Mouse (Mus musculus) heart, embryonic 11.5 days (tissue): Measurements from ENCODE around the gene Gm20532. TPM values are rescaled to one million over a fixed set of nuclear protein-coding genes. Genes with fewer than 3 reads are reported as not detected.
A peak's percentile ranks its signal among the peaks of the same experiment; 100 is the strongest.

Source experiments
- ATAC-seq: fragments of 200-750 bp; cut with Nextera tagmentation; replicated peaks from 2 replicates; pipeline ENCODE4 v1.8.0; 2017; ENCODE audit warnings: moderate library complexity; ENCODE audit not compliant: insufficient number of reproducible peaks, low FRiP score, low TSS enrichment
- H3K27ac ChIP-seq: fragments of 300-500 bp; sonication (generic); 2 replicates; pipeline ENCODE4 v1.5.1; 2014; ENCODE audit warnings: mild to moderate bottlenecking, low read depth, low read length
- H3K27me3 ChIP-seq: fragments of 300-500 bp; sonication (generic); 2 replicates; pipeline ENCODE4 v1.6.1; 2014; ENCODE audit warnings: mild to moderate bottlenecking, low read length, mixed read lengths; ENCODE audit not compliant: control insufficient read depth, insufficient read depth
- H3K36me3 ChIP-seq: fragments of 300-500 bp; sonication (generic); 2 replicates; pipeline ENCODE4 v1.6.1; 2014; ENCODE audit warnings: mild to moderate bottlenecking, low read length, moderate library complexity, mixed read lengths; ENCODE audit not compliant: control insufficient read depth, insufficient read depth
- H3K4me1 ChIP-seq: fragments of 300-500 bp; sonication (generic); 2 replicates; pipeline ENCODE4 v1.6.1; 2014; ENCODE audit warnings: low read length; ENCODE audit not compliant: control insufficient read depth, insufficient read depth
- H3K4me2 ChIP-seq: fragments of 300-500 bp; sonication (generic); 2 replicates; pipeline ENCODE4 v1.6.1; 2014; ENCODE audit warnings: mild to moderate bottlenecking, moderate library complexity
- H3K4me3 ChIP-seq: fragments of 300-500 bp; sonication (generic); 2 replicates; pipeline ENCODE4 v1.5.1; 2014; ENCODE audit warnings: low read depth, low read length
- H3K9ac ChIP-seq: fragments of 300-500 bp; sonication (generic); 2 replicates; pipeline ENCODE4 v1.6.1; 2014; ENCODE audit warnings: mild to moderate bottlenecking, low read depth, low read length, moderate library complexity
- H3K9me3 ChIP-seq: fragments of 300-500 bp; sonication (generic); replicated peaks from 2 replicates; pipeline ENCODE4 v1.6.1; 2016; ENCODE audit warnings: low read length; ENCODE audit not compliant: control insufficient read depth
- WGBS: fragments of 180-500 bp; shearing (Covaris S2); extraction: QIAGEN DNeasy Blood & Tissue Kit; methylation state at CpG from one replicate; pipeline ENCODE4 v1.1.7; 2014; ENCODE audit not compliant: insufficient replicate concordance; 5-methylcytosine and 5-hydroxymethylcytosine counted together
- polyA plus RNA-seq: library from polyadenylated mRNA; unstranded; fragments of >200 nt; fragmentation: Nextera tagmentation; extraction: Ambion mirVana; gene quantifications from 2 replicates; pipeline ENCODE4 v1.2.1, GENCODE M21; 2014

The Gm20532 gene
- polyA plus RNA-seq, 1 experiment from 2014 or later = not detected

- peak overlapping the region; percentile 69 for H3K4me3 ChIP-seq
- no peaks in the 10 kb centered on the region for H3K27me3 ChIP-seq
- peak overlapping the region; percentile 82 for H3K4me2 ChIP-seq
- H3K36me3 ChIP-seq = peaks cover 19% of the 10 kb centered on the region
- 5% methylated on average over 49 of the region's 49 CpGs for WGBS
- no peaks in the 10 kb centered on the region for H3K9me3 ChIP-seq
- H3K9ac ChIP-seq = peak overlapping the region; percentile 93
- peak; percentile 78 for ATAC-seq
- H3K27ac ChIP-seq = peak overlapping the region; percentile 58
- peaks cover 11% of the 10 kb centered on the region for H3K4me1 ChIP-seq
These were observed 53.7 kb downstream of the Gm20532 start for GRCm38 (mm10) chr2:26639838-26640830.

GRCm38 (mm10) chr2:26641006-26641647, 54.7 kb downstream of the Gm20532 start:
- Histone ChIP-seq H3K36me3 (peaks cover 13% of the 10 kb centered on the region), H3K9ac (peak overlapping the region; percentile 29; the same call in 1 of the 2 replicates), H3K9me3 (no peaks in the 10 kb centered on the region), H3K27ac (no peak overlapping the region), H3K27me3 (no peaks in the 10 kb centered on the region), H3K4me3 (no peak overlapping the region), H3K4me1 (peaks cover 11% of the 10 kb centered on the region), H3K4me2 (no peak overlapping the region)
- 58% methylated on average over 7 of the region's 7 CpGs for WGBS
- no peak for ATAC-seq

GRCm38 (mm10) chr2:26643942-26644341, 57.5 kb downstream of the Gm20532 start:
- Histone ChIP-seq H3K9me3 (no peaks in the 10 kb centered on the region), H3K9ac (no peak overlapping the region), H3K36me3 (no peaks in the 10 kb centered on the region), H3K27ac (no peak overlapping the region), H3K4me2 (no peak overlapping the region), H3K27me3 (no peaks in the 10 kb centered on the region), H3K4me1 (peaks cover 2% of the 10 kb centered on the region), H3K4me3 (no peak overlapping the region)
- WGBS = 45% methylated on average over 2 of the region's 2 CpGs
- no peak for ATAC-seq

- Histone ChIP-seq H3K4me1 (no peaks in the 10 kb centered on the region), H3K27ac (no peak overlapping the region), H3K36me3 (no peaks in the 10 kb centered on the region), H3K9ac (no peak overlapping the region), H3K9me3 (no peaks in the 10 kb centered on the region), H3K4me3 (no peak overlapping the region), H3K27me3 (no peaks in the 10 kb centered on the region), H3K4me2 (no peak overlapping the region)
- WGBS = 24% methylated on average over 3 of the region's 3 CpGs
- ATAC-seq = peak; percentile 88
These were observed 60.3 kb downstream of the Gm20532 start for GRCm38 (mm10) chr2:26646643-26647293.

- H3K4me1 ChIP-seq = no peaks in the 10 kb centered on the region
- H3K9ac ChIP-seq = no peak overlapping the region
- no peak overlapping the region for H3K27ac ChIP-seq
- H3K4me2 ChIP-seq = no peak overlapping the region
- no peaks in the 10 kb centered on the region for H3K36me3 ChIP-seq
- no peaks in the 10 kb centered on the region for H3K27me3 ChIP-seq
- no peak overlapping the region for H3K4me3 ChIP-seq
- H3K9me3 ChIP-seq = no peaks in the 10 kb centered on the region
- WGBS = 53% methylated on average over 1 of the region's 1 CpGs
- no peak for ATAC-seq
These were observed 68.2 kb downstream of the Gm20532 start for GRCm38 (mm10) chr2:26654687-26655086.

GRCm38 (mm10) chr2:26657426-26657825, 71.0 kb downstream of the Gm20532 start:
- no peaks in the 10 kb centered on the region for H3K36me3 ChIP-seq
- H3K27ac ChIP-seq = no peak overlapping the region
- WGBS = 77% methylated on average over 2 of the region's 2 CpGs
- H3K4me1 ChIP-seq = 0 out of 2 replicates have a peak, but pooled peaks cover 2% of the 10 kb centered on the region
- no peak overlapping the region for H3K4me2 ChIP-seq
- no peak for ATAC-seq
- H3K9ac ChIP-seq = no peak overlapping the region
- no peaks in the 10 kb centered on the region for H3K9me3 ChIP-seq
- H3K4me3 ChIP-seq = no peak overlapping the region
- H3K27me3 ChIP-seq = no peaks in the 10 kb centered on the region

- no peak overlapping the region for H3K9ac ChIP-seq
- ATAC-seq = peak; percentile 63; the same call in 1 of the 2 replicates
- WGBS = 3% methylated on average over 14 of the region's 20 CpGs
These were observed 74.8 kb downstream of the Gm20532 start for GRCm38 (mm10) chr2:26661143-26661752.

More at GRCm38 (mm10) chr2:26661143-26661752, 74.8 kb downstream of the Gm20532 start:
- Histone ChIP-seq H3K4me2 (peak overlapping the region; percentile 75), H3K4me3 (peak overlapping the region; percentile 36), H3K27ac (no peak overlapping the region), H3K27me3 (no peaks in the 10 kb centered on the region), H3K4me1 (0 out of 2 replicates have a peak, but pooled peaks cover 2% of the 10 kb centered on the region), H3K36me3 (no peaks in the 10 kb centered on the region), H3K9me3 (no peaks in the 10 kb centered on the region)
